Mouse (Mus musculus) monocyte, adult 5-6 weeks (primary cell): ENCODE measurements around the gene Ajap1. TPM values are rescaled to one million over a fixed set of nuclear protein-coding genes. Genes with fewer than 3 reads are reported as not detected.

Experiments used
- ATAC-seq: fragments of 153-309, 156-312 bp; replicated peaks from 2 replicates; pipeline ENCODE4 v1.8.0; 2017; ENCODE audit warnings: mild to moderate bottlenecking; ENCODE audit not compliant: low TSS enrichment, insufficient number of reproducible peaks, severe bottlenecking, poor library complexity, low FRiP score
- total RNA-seq: library from RNA; stranded (forward); fragments of 200-1000, 200-491, 200-594 nt; gene quantifications from 3 replicates; pipeline ENCODE4 v1.2.3, GENCODE M21; 2017

Ajap1 gene
- total RNA-seq, 1 experiment from 2014 or later, result not detected

GRCm38 (mm10) chr4:153377981-153378380 lies 104.6 kb downstream of the Ajap1 start:
- no peak for ATAC-seq

DNA sequence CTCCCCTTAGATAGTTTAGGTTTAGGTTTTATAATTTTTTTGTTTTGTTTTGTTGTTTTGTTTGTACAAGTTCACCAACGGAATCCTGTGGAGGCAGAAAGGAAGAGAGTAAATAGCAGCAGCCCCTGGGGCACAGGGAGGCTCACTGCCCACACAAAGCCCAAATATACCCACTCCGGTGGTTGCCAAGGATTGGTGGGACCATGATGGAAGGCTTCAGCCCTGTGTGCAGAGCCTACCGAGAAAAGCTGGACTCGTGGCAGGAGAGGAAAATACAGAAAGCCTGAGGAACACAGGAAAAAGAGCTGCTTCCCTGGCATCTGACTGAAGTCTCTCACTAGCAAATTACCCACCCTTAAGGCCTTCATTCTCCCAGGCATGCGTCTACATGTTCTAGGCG lies 108.4 kb downstream of the Ajap1 start:
- ATAC-seq, result no peak

GRCm38 (mm10) chr4:153373125-153373524 lies 109.5 kb downstream of the Ajap1 start:
- no peak for ATAC-seq

DNA sequence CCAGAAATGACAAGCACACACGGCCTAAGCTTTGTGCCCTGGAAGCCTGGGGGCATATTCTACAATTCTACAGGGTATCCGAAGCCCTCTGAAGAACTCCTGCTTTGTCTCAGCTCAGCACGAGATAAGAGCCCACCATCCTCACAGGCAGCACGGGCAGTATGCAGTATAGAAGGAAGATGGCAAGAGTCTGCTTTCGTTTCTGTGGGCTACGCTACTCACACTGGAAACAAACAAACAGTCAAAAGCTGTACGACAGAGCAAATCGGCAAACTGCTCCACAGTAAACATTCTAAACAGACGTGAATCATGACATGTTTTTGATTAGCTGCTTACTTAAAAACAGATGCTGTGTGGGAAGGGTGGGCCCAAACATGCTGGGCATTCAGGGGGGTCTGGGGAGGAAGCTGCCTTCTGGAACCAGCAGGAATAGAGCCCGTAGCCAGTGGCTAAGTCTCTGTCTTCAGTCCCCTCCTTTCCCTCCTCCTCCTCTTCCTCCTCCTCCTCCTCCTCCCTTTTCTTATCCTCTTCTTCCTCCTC lies 113.9 kb downstream of the Ajap1 start:
- no peak for ATAC-seq

DNA sequence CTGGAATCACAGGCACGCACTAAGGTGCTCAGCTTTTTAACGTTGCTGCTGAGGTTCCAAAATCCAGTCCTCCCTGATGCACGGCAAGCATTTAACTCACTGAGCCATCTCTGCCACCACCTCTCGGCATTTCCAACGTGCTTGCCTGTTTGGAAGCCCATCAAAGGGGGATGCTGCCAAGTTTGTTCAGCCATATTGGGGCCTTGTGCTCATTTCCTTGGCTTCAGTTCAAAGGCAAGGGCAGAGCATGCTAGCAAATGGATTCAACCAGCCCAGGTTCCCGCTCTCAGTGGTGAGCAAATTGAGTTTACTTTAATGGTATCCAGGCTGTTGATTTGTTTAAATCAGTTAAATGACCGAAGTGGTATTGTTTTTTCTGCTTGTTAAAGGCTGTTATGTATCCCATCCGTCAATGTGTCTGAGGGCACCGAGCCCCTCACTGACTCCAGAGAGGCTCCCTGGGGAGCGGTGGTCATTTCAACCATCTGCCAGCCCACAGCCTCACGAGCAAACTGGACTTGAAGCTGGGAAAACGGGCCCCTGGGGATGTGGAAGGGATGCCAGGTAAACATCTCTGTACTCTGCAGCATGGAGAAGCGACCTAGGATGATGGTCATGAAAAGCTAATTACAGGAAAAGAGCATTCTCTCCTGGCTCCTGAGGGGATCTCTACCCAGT lies 121.6 kb downstream of the Ajap1 start:
- no peak for ATAC-seq

DNA sequence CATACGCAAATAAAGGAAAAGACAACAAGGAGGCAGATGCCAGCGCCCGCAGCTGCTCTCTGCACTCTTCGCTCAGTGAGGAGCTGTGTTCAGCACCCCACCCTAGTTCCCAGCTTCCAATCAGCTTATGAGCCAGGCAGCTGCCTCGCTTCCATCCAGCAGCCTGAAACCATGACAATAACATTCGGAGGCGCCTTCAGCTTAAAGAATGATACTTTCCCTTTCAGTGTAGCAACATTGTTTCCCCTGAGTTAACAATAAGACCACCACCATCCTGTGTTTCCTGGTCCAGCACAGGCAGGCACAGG lies 124.4 kb downstream of the Ajap1 start:
- no peak for ATAC-seq

DNA sequence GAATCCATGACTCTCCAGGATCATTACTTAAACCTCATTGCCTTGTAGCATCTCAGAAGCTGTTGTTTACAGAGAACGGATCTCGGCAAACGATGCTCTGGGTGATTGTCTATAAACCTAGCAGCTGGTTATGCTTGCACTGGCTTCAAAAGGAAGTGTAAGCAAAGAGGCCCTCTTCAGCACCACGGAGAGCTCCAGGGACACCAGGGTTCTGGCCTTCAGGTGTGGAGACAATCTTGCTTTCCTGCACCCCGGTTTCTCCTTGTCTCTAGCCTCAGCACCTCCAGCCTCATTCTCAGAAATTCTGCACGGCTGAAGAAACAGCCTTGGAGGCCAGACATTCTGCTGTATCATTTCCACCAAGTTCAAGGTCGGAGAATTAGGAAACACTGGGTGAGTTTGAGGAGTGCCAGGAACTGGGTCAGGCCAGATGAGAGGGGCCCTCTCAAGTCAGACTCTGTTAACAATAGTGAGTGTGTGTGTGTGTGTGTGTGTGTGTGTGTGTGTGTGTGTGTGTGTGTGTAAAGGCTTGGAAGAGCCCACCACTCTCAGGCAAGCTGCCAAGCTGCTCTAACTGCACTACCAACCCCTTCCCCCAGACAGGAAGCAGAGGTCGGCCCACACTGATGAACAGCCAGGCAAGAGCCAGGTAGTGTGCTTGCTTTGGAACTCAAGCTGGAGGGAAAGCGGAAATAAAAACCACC lies 124.9 kb downstream of the Ajap1 start:
- ATAC-seq, result no peak

DNA sequence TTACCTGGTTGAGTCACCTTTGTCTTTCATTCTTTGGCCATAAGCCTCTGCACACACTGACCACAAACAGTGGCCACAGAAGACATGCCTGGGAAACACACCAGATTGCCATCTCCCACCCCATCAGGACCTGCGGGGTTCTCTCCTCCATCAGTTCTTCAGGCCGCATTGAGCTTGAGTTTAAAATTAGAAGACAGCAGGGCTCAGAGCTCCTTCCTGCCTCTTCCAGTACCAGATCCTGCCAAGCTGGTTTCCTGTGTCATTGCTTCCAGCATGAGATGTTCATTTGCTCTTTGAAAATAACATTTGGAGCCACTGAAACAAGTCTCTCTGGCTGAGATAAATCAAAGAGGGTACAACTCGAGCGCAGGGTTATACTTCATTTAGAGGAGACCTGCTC lies 126.4 kb downstream of the Ajap1 start:
- no peak for ATAC-seq

- ATAC-seq, result no peak
These were observed 137.6 kb downstream of the Ajap1 start for GRCm38 (mm10) chr4:153344999-153345398.

GRCm38 (mm10) chr4:153340887-153341286 lies 141.7 kb downstream of the Ajap1 start:
- no peak for ATAC-seq

- no peak for ATAC-seq
These were observed 147.3 kb downstream of the Ajap1 start for GRCm38 (mm10) chr4:153335301-153335799.

- no peak for ATAC-seq
These were observed 154.8 kb downstream of the Ajap1 start for GRCm38 (mm10) chr4:153327809-153328208.
